Mouse (Mus musculus): Measurements from ENCODE around the gene Gpam. TPM values are rescaled to one million over a fixed set of nuclear protein-coding genes. Genes with fewer than 3 reads are reported as not detected.
"Not testable (repeated sequence)": the region's sequence is repeated elsewhere in the genome, so short reads cannot be mapped to it uniquely, and the experiment has no call there.

Gene Gpam
- polyA plus RNA-seq, 1 experiment from 2014 or later: 22.4 TPM

DNA sequence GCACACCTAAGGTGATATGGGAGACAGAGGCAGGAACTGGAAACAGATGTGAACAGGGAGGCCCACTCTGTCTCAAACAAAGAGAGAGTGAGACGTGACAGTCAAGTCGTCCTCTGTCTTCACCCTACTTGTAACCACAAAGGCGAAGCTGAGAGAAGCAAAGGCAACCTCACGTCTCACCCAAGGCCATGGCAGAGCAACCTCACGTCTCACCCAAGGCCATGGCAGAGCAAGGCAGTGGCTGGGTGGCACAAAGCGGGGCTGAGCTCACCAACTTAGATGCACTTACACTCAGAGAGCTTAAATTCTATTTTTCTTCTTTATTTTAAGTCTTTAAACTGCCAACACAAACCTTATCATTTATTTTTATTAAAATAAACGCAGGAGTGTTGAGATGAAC is 30.0 kb upstream of the Gpam start:
- Histone ChIP-seq H3K36me3 (replicated peaks) (no peaks in the 10 kb centered on the region), H3K27me3 (ENCODE audit: poor library complexity, severe bottlenecking) (no peaks in the 10 kb centered on the region), H3K4me3 (no peak overlapping the region), H3K9me3 (no peaks in the 10 kb centered on the region), H3K27ac (no peak overlapping the region), H3K4me1 (no peaks in the 10 kb centered on the region)
- no peak for DNase-seq (ENCODE audit: extremely low spot score, low spot score)
- WGBS: 90% methylated on average over 7 of the region's 7 CpGs

DNA sequence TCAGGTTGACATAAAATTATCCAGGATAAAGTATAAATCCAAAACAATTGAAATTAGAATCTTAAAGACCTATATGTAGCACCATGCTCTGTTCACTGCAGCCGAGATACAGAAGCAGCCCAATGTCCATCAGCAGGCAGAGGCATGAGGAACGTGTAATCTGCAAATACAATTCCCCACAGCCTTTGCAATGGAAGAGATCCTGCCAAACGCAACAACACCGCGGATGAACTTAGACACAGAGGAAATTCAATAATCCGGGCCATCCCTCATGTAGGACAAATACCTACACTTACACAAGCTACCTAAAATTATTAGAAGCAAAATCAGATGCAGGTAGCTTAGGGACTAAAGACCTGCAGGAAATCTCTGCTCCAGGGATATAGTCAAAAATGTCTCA is 25.9 kb upstream of the Gpam start:
- Histone ChIP-seq H3K36me3 (replicated peaks) (no peaks in the 10 kb centered on the region), H3K27me3 (ENCODE audit: poor library complexity, severe bottlenecking) (no peaks in the 10 kb centered on the region), H3K9me3 (no peaks in the 10 kb centered on the region), H3K27ac (no peak overlapping the region), H3K4me1 (no peaks in the 10 kb centered on the region), H3K4me3 (no peak overlapping the region)
- DNase-seq (ENCODE audit: extremely low spot score, low spot score): no peak
- 90% methylated on average over 6 of the region's 6 CpGs for WGBS

DNA sequence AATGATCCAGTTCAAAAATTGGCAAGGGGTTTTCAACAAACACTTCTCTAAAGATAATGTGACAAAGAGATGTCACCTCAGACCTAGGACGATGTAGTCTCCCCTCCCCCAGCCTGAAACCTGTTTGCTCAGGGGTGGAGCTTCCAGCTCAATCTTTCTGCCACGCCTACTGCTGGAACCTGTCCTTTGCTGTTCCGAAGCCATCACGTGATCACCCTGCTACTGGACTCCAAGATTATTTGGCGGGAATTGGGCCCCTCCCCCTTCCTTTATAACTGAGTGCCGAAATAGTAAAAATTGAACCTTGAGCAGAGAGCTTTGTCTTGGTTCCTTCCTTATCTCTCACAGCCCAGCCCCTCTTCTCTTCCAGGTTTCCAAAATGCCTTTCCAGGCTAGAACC is 25.2 kb upstream of the Gpam start:
- H3K36me3 ChIP-seq (replicated peaks); DNase-seq (ENCODE audit: extremely low spot score, low spot score); H3K27me3 ChIP-seq (ENCODE audit: poor library complexity, severe bottlenecking); H3K4me3 ChIP-seq; H3K4me1 ChIP-seq; H3K9me3 ChIP-seq; H3K27ac ChIP-seq: not testable (repeated sequence)
- 83% methylated on average over 6 of the region's 6 CpGs for WGBS

DNA sequence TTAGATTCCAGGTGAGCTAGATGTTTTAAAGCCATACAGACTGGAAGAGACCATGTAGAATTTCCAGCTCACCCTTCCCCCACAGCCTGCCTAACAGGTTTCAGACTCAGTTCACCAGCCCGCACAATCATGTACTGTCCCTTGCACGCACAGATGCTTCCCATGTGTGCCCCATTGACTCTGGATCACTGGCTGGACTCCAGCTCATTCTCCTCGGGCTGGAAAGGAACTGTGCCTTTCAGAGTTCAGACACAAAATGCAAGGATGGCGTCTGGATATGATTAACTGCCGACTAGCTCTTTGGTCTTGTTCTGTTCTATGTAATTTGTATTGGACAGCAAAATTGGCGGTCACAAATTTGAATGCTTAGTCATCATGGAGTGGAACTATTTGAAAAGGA is 22.6 kb upstream of the Gpam start:
- no peak for DNase-seq (ENCODE audit: extremely low spot score, low spot score)
- Histone ChIP-seq H3K27me3 (ENCODE audit: poor library complexity, severe bottlenecking) (no peaks in the 10 kb centered on the region), H3K9me3 (no peaks in the 10 kb centered on the region), H3K4me3 (no peak overlapping the region), H3K27ac (no peak overlapping the region), H3K4me1 (peaks cover 13% of the 10 kb centered on the region), H3K36me3 (replicated peaks) (no peaks in the 10 kb centered on the region)
- 73% methylated on average over 6 of the region's 6 CpGs for WGBS

DNA sequence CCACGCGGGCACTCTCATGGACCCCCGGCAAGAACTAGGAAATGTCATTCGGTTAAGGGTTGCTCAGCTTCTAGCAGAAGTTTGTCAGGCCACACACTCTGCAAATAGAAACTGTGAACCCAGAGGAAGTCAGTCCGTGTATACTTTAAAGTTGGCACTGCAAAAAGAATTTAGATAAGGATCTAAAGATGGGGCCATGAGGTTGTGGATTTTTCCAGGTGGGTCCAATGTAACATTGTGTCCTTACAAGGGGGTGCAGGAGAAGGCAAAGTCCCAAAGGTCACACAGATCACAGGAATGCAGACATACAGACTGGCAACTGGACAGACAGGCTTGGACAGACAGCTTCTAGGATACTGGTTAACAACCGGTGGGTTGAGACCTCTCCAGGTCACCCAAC is 21.1 kb upstream of the Gpam start:
- 88% methylated on average over 6 of the region's 6 CpGs for WGBS
- DNase-seq (ENCODE audit: extremely low spot score, low spot score): no peak
- no peaks in the 10 kb centered on the region for H3K36me3 ChIP-seq (replicated peaks)
- H3K27ac ChIP-seq: 0 out of 2 replicates have a peak overlapping the region, but pooled peaks have one; percentile 26
- no peak overlapping the region for H3K4me3 ChIP-seq
- H3K9me3 ChIP-seq: no peaks in the 10 kb centered on the region
- H3K4me1 ChIP-seq: peaks cover 28% of the 10 kb centered on the region
- no peaks in the 10 kb centered on the region for H3K27me3 ChIP-seq (ENCODE audit: poor library complexity, severe bottlenecking)

DNA sequence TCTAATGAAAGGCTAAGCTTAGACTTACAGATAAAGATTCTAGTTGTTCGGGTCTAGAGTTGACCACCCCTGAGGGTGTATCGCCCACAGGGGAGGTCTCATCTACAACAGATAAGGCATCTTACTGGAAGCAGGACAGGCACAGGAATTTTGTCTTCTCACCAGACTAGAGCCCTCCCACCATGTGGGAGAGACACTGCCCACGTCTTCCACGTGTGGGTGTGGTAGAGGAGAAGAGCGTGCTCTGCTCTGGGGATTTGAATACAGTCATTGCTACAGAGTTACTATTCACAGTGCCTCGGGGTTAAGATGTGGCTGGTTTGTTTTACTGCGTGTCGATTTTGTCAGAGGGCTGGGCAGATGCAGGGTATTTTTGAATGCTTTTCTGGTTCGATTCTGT is 20.5 kb upstream of the Gpam start:
- H3K9me3 ChIP-seq: no peaks in the 10 kb centered on the region
- H3K4me3 ChIP-seq: no peak overlapping the region
- H3K36me3 ChIP-seq (replicated peaks): no peaks in the 10 kb centered on the region
- 86% methylated on average over 9 of the region's 9 CpGs for WGBS
- H3K4me1 ChIP-seq: peaks cover 34% of the 10 kb centered on the region
- H3K27me3 ChIP-seq (ENCODE audit: poor library complexity, severe bottlenecking): no peaks in the 10 kb centered on the region
- H3K27ac ChIP-seq: 0 out of 2 replicates have a peak overlapping the region, but pooled peaks have one; percentile 26
- DNase-seq (ENCODE audit: extremely low spot score, low spot score): no peak

DNA sequence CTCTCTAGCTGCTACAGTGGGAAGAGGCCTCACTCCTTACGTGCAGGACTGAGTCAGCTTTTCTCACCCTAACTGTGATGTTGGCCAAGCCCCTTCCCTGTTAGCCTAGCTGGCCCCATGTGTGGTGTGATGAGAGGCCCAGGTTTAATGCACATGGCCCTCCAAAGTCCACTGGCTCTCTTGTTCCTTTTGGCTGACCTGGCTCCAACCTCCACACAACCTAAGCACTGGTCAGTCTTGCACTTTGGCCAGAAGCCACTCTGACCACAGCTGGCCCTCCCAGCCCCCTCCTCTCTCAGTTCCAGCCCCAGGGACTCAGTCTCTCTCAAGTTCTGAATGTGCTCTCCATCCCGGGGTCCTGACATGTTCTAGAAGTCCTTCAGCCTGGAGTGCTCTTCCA is 18.1 kb upstream of the Gpam start:
- Histone ChIP-seq H3K27me3 (ENCODE audit: poor library complexity, severe bottlenecking) (no peaks in the 10 kb centered on the region), H3K36me3 (replicated peaks) (no peaks in the 10 kb centered on the region), H3K4me3 (no peak overlapping the region), H3K4me1 (peaks cover 49% of the 10 kb centered on the region), H3K9me3 (no peaks in the 10 kb centered on the region), H3K27ac (peak overlapping the region; percentile 94)
- DNase-seq (ENCODE audit: extremely low spot score, low spot score): no peak
- WGBS: 78% methylated on average over 2 of the region's 2 CpGs

DNA sequence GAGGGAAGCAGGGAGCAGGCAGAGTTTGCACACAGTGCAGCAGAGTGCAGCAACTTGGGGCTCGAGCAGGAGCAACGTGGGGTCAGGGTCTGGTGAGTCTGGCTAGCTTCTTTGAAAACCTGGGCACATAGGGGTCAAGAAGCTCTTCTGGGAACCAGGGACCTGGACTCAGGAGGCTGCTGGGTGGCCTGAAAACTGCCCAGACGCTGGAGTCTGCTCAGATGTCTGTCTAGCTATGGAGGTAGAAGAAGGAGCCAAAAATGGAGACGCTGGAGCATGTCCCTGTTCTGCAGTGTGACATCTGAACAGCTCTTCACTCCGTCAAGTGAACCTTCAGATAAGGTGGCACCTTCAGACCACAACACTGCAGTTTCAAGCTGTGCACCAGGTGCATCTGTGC is 17.7 kb upstream of the Gpam start:
- Histone ChIP-seq H3K4me3 (no peak overlapping the region), H3K9me3 (no peaks in the 10 kb centered on the region), H3K27ac (peak overlapping the region; percentile 94), H3K4me1 (peaks cover 49% of the 10 kb centered on the region), H3K36me3 (replicated peaks) (no peaks in the 10 kb centered on the region), H3K27me3 (ENCODE audit: poor library complexity, severe bottlenecking) (no peaks in the 10 kb centered on the region)
- DNase-seq (ENCODE audit: extremely low spot score, low spot score): no peak
- 50% methylated on average over 5 of the region's 5 CpGs for WGBS

DNA sequence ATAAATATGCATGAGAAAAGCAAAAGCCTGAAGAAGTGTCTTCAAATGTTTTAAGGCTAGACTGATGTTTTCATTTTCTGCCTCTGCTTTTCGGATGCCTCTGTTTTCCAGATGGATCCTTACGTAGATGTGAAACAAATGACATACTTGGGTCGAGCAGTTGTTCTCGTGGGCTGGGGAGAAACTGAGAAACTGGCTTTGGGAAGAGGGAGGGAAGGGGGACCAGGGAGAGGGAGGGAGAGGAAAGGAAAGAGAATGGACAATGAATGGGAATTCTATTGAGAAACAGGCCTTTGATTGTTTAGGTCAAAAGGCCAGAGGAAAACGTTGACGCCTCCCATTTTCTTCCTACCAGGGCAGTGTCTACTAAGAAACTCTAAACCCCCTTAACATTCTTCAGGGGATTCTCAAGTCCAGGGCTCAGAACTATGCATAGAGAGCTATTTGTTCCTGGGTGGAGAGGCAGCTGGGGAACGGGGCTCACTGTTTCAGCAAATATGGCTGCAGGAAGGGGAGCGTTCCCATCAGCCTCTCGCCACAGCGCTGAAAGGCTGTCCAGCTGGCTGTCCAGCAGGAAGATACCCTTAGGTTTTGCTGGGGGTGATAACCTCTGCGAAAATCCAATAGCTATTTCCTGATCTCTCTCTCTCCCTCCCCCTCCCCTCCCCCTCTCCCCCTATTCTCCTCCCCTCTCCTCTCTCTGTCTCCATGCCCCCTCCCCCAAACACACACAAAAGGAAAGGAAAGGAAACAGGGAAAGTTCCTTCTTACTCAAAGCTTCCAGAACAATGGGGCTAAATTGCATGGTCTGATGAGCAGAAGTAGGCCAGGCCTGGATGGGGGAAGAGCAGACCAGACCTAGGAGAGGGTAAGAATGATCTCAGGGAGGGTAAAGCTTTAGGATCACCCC is 16.6 kb upstream of the Gpam start:
- Histone ChIP-seq H3K4me1 (peaks cover 49% of the 10 kb centered on the region), H3K4me3 (peak overlapping the region; percentile 20), H3K27ac (peak overlapping the region; percentile 94), H3K9me3 (no peaks in the 10 kb centered on the region), H3K27me3 (ENCODE audit: poor library complexity, severe bottlenecking) (no peaks in the 10 kb centered on the region), H3K36me3 (replicated peaks) (no peaks in the 10 kb centered on the region)
- WGBS: 5% methylated on average over 11 of the region's 11 CpGs
- DNase-seq (ENCODE audit: extremely low spot score, low spot score): peak; percentile 73

DNA sequence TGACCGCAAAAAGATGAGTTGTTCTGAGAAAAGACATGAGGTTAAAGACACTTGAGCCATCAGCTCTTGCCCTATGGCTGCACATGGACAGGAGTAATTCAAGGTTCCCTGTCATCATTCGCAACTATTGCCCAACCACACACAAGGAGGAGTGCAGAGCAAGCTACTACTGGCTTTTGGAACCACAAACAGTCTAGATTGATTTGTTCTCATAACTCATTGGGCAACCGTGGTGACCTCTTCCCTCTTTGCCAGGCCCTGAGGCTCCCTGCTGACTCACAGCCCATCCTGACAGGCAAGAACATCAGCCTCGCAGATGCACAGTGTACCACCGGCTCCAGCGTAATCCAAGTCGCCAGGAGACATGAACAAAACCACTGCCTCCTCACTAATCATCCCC is 12.3 kb upstream of the Gpam start:
- no peak overlapping the region for H3K4me3 ChIP-seq
- H3K4me1 ChIP-seq: peaks cover 48% of the 10 kb centered on the region
- H3K9me3 ChIP-seq: no peaks in the 10 kb centered on the region
- no peaks in the 10 kb centered on the region for H3K36me3 ChIP-seq (replicated peaks)
- H3K27me3 ChIP-seq (ENCODE audit: poor library complexity, severe bottlenecking): no peaks in the 10 kb centered on the region
- no peak for DNase-seq (ENCODE audit: extremely low spot score, low spot score)
- 87% methylated on average over 7 of the region's 7 CpGs for WGBS
- H3K27ac ChIP-seq: no peak overlapping the region; the same call in 1 of the 2 replicates

DNA sequence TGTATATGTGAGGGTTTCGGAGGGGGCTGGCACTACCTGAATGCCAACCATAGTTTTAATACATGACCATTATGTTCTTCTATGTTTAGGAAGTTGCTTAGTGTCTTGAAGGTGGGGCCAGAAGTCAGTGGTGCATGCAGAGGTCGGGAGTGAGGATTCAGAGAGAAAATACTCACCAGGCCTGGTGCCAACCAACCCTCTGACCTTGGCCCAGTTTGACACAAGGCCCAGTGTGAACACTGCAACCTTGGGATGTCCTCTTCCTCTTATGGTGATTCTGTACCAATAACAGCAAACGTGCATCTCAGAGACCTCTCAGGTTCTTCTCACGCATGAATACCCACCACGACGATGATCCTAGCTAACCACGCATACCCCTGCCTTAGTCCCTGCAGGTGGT is 11.5 kb upstream of the Gpam start:
- H3K4me3 ChIP-seq: no peak overlapping the region
- no peak overlapping the region for H3K27ac ChIP-seq
- DNase-seq (ENCODE audit: extremely low spot score, low spot score): no peak
- no peaks in the 10 kb centered on the region for H3K9me3 ChIP-seq
- 85% methylated on average over 7 of the region's 7 CpGs for WGBS
- H3K27me3 ChIP-seq (ENCODE audit: poor library complexity, severe bottlenecking): no peaks in the 10 kb centered on the region
- H3K36me3 ChIP-seq (replicated peaks): no peaks in the 10 kb centered on the region
- H3K4me1 ChIP-seq: peaks cover 40% of the 10 kb centered on the region

DNA sequence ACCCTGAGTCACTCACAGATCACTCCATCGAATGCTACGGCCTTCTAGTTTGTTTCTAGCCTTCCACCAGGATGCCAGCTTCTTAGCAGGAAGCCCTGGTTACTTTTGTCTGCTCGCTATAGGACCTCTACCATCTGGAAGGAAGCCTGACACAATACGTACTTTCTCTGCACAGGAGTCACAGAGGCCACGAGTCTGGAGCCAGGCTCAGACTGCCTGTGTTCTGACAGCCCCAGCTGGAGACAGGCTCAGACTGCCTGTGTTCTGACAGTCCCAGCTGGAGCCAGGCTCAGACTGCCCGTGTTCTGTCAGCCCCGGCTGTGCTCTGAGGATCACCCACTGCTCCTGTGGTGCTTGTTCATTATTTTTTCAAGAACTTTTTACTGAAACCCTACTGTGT is 10.8 kb upstream of the Gpam start:
- Histone ChIP-seq H3K36me3 (replicated peaks) (no peaks in the 10 kb centered on the region), H3K9me3 (no peaks in the 10 kb centered on the region), H3K27ac (peak overlapping the region; percentile 63), H3K4me1 (peaks cover 34% of the 10 kb centered on the region), H3K27me3 (ENCODE audit: poor library complexity, severe bottlenecking) (no peaks in the 10 kb centered on the region), H3K4me3 (no peak overlapping the region)
- WGBS: 36% methylated on average over 7 of the region's 7 CpGs
- no peak for DNase-seq (ENCODE audit: extremely low spot score, low spot score)

DNA sequence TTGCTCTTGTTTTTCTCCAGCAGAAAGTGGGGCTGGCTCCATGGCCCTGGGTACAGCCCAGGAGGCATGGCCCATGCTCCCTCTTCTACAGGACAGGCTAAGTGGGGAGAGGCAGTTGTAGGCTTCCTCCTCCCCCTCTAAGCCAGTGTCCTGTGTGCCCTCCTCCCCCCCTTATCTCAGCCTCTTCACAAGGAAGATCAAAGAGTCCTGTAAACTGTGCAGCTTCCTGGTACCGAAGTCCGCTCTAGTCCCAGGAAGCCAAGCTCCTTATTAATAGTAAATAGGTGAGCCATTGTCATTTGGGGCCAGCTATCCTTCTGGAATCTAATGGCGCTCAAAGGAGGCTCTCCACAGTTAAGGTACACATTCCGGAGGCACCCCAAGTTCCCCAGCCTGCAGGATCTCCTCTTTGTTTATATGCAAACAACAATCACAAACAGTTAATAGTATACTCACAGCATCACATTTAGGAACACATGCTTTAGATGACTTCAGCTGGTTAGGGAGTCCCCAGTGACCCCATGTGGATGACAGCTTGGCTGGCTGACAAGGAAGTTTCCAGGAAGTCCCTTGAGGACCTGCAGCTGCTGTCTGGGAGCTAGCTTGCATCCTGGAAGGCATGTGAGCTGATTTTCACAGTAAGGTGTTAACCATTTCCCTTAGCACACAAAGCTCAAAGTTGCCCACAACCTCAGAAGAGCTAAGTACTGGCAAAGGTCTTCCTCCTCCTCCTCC is 9.8 kb upstream of the Gpam start:
- WGBS: 78% methylated on average over 4 of the region's 4 CpGs
- no peak overlapping the region for H3K27ac ChIP-seq
- H3K4me1 ChIP-seq: peaks cover 24% of the 10 kb centered on the region
- H3K36me3 ChIP-seq (replicated peaks): no peaks in the 10 kb centered on the region
- H3K4me3 ChIP-seq: no peak overlapping the region
- H3K27me3 ChIP-seq (ENCODE audit: poor library complexity, severe bottlenecking): no peaks in the 10 kb centered on the region
- DNase-seq (ENCODE audit: extremely low spot score, low spot score): no peak
- no peaks in the 10 kb centered on the region for H3K9me3 ChIP-seq

Measured in forebrain, embryonic 10.5 days (tissue).